Mouse (Mus musculus): ENCODE measurements around the gene Il12a.
A peak's percentile ranks its signal among the peaks of the same experiment; 100 is the strongest.

Il12a gene

DNA sequence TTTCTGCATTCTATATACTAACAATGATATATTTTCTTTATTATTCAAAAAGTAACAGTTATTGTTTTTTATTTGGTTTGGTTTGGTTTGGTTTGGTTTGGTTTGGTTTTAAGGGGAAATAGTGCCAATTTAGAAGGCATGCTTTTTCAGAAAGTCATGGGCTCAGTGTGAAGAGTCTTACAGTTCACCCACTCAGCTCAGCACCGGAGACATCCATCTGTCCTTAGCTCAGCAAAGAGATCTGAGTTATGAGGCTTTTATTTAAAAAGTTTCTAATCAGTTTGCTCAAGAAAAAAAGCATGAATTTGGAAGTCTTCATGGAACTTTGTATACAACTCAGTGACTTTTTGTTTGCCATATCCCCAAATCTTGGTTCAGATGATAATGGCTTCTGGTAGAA, 6.2 kb upstream of the Il12a start:
- no peak for DNase-seq (ENCODE audit: low read depth, low spot score)

DNA sequence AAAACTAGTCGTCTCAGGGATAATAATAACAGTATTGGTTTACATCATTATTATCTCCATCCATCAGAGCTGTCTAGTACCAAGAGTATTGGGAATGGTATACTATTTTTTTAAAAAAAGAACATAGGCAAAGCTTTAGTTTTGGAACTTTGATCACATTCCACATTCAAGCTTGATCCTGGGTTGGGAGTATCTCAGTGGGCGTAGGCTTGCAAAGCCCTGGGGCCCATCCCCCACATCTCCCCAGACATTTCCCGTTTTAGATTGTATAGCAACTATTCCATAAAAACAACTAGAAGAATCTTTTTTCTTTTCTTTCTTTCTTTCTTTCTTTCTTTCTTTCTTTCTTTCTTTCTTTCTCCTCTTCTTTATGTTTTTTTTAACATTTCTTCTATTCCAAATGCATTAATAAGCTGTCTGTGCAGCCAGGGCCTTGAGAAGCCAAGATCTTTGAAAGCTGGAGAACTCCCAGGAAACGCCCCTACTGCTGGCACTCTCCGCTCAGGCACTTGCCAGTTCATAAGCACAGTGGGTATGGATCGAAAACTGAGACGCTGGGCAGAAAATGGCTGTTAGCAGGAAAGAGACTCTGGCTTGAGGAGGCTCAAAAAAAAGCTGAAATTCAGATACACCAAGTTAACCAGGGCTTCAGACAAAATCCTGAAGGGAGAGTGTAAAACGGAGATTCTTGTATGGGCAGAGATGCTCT, 3.4 kb upstream of the Il12a start:
- no peak for DNase-seq (ENCODE audit: low read depth, low spot score)

DNA sequence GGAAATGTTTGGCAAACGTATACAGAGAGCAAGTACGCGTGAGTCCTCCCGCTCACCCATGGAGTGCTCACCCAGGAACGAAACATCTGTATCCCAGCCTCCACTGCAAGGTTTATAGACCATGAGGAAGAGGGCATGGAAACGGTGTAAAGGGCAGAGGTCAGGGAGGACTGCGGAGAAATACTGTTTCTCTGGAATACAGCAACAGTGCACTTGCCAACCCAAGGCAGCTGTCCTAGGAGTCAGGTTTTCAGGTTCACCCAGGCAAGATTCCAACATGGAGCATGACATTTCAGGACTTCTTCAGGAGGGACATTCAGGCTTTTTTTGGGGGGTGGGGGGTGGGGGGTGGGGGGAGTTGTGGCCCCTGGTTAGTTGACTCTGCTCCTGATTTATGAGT, 1.1 kb upstream of the Il12a start:
- DNase-seq (ENCODE audit: low read depth, low spot score), result no peak

DNA sequence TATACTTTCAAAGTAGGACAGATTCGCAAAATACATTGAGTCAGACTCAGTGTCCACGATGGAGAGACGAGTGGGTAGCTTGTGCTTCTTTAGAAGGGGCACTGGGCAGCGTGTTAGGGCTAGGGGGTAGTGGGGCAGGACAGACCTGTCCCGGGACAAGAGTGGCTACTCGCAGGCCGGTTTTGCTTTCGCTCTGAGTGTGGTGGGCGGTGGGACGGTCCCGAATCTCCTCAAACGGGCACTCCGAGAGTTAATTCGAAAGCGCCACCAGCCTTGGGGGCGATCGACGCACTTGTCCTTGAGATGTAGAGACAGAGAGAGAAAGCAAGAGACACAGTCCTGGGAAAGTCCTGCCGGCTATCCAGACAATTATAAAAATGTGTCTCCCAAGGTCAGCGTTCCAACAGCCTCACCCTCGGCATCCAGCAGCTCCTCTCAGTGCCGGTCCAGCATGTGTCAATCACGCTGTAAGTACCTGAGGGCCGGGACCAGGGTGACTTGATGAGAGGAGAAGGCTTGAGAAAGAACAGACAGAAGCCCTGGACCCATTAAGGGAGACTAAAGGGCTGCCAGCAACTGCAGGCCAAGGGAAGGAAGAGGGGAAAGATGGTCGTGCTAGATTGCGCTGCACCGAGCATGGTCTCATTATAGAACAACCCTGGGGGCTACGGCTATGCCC, 795 bp downstream of the Il12a start:
- no peak for DNase-seq (ENCODE audit: low read depth, low spot score)

DNA sequence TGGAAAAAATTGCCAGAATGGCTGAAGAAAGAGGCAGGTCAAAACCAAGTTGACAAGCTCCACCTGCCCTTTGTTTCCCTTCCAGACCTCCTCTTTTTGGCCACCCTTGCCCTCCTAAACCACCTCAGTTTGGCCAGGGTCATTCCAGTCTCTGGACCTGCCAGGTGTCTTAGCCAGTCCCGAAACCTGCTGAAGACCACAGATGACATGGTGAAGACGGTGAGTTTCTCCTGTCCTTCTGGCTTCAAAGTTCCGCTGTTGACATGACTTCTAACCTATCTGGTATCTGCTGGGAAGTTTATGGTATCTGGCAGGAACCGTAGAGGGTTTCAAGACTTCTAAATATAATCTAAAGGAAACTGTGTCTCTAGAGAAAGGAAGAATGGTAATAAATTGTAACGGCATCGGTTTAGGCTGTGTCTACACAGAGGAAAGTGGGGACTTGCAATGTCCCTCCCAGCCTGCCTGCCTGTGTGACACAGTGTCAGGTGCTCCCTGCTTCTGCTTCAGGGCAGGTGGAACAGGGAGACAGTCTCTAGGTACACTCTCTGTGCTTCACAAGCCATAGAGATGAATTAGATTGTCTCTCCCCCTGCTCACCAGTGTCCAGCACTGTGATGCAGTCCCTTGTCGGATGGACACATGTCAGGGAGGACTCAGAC, 1.6 kb downstream of the Il12a start:
- no peak for DNase-seq (ENCODE audit: low read depth, low spot score)

DNA sequence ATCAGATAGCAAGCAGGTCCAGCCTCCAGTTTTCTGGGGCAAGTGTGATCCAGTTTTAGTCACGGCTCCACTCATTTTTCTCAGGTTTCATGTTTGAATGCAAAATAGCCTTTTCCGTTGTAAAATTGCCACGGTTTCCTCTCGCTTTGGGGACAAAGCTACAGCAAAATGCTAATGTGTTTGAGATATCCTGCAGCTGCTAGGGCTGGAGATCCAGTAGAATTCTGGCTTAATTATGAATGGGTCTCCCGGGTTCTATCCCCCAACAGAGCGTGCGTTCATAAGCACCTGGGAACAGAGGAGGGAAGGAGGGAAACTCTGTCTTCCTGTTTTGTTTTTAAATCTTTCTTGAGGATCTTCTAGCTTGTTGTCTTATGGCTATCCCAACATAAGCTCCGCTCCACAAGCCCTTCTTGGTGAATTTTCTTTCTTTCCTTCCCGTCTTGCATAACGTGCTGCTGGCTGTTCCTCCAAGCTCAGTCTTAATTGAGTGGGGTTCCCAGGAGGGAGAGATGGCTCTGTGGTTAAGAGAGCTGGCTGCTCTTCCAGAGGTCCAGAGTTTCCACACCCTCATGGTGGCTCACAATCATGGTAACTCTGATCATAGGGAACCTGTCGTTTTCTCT, 2.3 kb downstream of the Il12a start:
- DNase-seq (ENCODE audit: low read depth, low spot score), result no peak

DNA sequence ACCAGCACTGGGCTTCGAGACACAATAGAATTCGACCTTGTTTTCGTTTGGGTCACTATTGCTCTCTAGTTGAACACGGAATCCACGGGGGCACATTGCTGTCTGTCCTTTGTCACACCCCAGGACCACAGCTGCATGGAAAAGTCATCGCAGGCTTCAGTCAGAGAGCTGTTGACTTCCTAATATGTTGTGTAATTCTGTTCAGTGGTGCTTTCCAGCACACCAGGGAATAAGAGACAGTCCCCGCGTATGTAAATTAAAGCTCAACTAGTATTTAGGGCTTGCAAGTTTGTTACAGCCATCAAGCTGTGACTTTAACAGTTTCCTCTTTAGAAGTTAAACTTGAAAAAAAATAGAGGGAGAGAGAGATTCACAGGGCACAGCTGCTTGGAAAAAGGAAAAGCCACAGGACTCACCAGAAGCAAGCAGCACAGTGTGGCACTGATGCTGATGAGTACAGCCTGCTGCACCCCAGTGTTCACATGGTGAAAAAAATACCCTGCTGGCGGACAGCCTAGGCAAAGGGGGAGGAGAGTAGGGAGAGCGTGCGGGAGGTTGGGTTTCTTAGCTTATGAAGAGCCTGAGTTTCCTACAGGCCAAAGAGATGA, 3.1 kb downstream of the Il12a start:
- DNase-seq (ENCODE audit: low read depth, low spot score), result peak; percentile 32

DNA sequence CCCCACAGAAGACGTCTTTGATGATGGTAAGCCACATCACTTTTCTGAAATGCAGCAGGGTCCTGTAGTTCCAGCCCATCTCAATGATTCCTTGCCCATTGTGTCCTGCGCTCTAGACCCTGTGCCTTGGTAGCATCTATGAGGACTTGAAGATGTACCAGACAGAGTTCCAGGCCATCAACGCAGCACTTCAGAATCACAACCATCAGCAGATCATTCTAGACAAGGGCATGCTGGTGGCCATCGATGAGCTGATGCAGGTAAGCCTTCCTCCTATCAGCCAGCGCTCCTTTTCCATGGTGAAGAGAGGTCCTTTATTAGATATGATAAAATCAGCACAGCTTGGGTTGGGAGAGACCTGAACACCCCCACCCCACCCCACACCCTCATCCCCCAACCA, 4.9 kb downstream of the Il12a start:
- DNase-seq (ENCODE audit: low read depth, low spot score), result no peak

DNA sequence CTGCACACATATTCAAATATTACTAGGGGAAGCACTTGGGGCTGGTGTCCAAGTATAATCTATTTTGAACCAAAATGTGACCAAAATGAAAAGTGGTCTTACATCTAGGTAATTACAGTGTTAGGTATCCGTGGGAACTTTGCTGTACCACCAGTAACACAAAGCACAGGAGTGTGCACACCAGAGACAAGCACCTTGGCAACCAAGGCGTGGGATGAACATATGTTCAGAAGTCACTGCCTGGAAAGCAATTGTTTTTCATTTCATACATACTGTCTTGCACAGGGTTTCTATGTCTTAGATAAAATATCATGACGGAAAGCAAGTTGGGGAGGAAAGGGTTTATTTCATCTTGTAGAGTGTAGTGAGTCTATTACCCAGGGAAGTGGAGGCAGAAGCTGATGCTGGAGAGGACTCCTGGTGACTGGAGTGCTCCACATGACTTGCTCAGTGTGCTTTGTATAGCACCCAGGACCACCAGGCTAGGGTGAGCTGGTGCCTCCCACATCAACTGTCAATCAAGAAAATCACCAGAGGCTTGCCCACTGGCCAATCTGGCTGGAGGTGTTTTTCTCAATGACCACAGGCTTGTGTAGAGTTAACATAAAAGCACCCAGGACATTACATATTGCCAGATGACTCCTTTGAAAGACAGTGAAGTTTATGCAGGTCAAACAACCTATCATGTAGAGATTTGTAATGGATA, 6.2 kb downstream of the Il12a start:
- DNase-seq (ENCODE audit: low read depth, low spot score), result no peak

DNA sequence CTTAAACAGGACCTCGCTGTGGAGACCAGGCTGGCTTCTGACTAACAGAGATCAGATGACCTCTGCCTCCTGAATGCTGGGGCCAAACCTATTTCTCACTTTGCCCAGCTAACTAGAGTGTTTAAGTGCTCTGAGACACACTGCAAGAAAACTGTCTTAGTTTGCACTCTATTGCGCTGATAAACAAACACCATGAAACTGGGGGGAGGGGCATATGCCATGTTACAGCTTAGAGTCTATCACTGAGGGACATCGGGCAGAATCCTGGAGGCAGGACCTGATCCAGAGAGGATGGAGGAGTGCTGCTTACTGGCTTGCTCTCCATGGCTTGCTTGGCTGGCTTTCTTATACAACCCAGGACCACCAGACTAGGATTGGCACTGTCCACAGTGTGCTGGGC, 8.2 kb downstream of the Il12a start:
- DNase-seq (ENCODE audit: low read depth, low spot score), result no peak

DNA sequence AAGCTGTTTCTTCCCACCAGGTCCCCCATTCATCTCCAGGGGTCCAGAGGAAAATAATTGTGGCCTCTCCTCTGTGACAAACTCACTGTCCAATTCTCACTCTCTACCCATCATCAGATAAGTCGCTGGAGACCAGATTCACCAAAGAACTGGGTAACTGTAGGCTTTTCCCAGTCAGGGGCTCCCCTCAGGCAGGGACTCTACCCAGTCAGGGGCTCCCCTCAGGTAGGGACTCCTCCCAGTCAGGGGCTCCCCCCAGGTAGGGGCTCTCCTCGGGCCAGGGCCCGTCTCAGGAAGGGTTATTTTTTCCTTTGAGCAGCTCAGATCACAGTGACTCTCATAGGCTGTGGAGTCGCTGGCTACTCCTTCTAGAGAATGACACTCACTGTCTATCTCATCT, 9.6 kb downstream of the Il12a start:
- no peak for DNase-seq (ENCODE audit: low read depth, low spot score)

DNA sequence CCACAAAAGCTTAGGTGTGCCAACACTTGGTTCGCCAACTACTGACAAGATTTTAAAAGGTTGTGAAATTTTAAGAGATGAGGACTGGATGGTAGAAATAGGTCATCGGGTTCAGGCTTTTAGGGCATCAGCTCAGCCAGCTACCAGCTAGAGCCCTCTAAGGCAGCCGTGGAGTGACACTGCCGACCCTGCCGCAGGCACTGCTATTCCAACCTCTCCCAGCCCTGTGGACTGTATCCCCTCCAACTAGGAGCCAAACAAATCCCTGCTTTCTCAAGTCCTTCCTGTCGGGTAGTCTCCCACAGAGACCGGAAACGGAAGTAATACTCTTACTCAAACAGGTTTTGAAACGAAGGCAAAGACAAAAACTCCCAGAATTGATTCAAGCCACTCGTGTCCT, 15.9 kb downstream of the Il12a start:
- no peak for DNase-seq (ENCODE audit: low read depth, low spot score)

DNA sequence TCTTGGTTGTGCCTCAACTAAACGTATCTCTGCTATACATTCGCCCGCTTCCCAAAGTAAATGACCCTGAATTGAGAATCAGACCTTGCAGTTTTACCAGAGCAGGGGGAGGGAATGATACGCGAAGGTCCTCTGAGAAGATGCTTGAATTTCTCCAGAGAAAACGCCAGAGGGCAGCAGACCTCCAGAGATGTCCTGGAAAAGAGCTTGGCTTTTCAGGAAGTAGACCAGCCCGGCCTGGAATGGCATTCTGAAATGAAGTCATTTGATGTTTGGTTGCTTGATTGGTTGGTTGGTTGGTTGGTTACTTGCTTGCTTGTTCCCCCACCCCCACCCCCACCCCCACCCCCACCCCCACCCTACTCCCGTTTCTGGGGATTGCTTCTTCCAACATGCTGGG, 17.8 kb downstream of the Il12a start:
- peak; percentile 80 for DNase-seq (ENCODE audit: low read depth, low spot score)

DNA sequence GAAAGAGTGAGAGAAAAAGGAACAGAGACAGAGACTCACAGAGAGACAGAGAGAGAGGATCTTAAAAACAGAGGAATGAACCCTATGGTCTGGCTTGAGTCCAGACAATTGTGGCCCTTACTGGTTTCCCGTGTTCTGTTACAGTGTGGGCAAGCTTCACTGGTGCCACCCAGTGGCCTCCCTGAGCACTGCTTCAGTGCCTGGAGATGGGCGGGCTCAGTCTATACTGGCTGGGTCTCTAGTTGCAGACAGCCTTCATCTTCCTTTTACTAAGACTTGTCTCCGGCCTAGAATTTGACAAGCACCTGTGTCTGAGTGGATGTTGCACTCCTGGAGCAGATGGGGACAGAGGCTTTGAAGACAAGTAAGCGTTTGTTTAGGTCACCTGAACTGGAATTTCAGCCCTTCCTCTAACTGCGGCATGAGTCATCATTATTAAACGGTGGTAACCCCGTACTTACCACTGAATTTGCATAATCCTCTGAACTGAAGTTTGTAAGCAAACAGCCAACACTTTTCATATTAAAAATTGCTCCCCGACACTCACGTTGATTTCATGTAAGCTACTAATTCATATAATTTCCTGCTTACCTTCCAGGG, 18.9 kb downstream of the Il12a start:
- peak; percentile 87 for DNase-seq (ENCODE audit: low read depth, low spot score)

DNA sequence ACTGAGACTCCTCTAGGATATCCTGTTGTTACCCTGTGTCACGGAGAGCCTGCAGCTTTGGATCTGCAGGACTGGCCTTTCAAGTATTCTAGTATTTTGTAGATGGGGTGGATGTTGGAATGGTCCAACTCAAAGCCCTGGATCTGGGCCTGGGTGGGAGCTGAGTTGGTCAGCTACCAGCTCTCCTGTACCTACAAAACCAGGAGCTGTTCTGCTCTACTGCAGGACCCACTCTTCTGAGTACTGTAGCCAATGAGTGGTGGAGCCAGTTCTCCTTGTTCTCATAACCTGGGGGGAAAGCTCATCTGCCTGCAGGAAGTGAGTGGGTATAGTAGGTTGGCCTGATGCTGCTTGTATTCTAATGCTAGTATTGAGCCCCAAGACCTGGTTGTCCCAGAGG, 20.0 kb downstream of the Il12a start:
- DNase-seq (ENCODE audit: low read depth, low spot score), result no peak

DNA sequence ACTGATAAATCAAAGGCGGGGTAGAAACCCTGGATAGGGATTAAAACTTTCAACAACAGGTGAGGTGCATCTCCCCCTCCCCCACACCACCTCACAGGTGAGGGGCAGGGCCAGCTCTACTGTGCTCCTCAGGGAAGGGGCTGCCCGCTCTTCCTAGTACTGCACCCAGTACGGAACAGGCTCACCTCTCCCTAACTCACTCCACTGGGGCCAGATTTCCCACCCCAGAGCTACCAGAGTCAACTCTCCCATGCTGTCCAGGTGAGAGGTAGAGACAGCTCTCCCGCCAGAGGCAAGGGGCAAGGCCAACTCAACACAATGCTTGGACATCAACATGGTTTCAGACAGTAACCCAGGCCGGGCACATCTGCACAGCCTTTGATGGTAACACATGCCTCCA, 21.1 kb downstream of the Il12a start:
- DNase-seq (ENCODE audit: low read depth, low spot score), result no peak

DNA sequence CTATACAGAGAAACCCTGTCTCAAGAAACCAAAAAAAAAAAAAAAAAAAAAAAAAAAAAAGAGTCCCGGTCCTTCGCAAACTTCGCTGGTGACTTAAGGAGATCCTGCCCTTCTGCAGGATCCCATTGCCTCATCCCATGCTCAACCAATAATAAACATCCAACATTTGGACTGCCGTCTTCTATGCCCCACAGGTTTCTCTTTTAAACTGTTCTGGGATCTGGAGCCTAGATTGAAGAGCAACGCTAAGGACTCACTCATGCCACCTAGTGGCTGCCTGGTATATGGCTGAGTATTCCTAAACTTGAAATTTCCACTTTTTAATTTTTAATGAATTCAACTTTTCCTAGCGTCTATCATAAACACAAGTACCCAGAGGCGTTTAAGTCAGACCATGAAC, 23.1 kb downstream of the Il12a start:
- DNase-seq (ENCODE audit: low read depth, low spot score), result peak; percentile 72

DNA sequence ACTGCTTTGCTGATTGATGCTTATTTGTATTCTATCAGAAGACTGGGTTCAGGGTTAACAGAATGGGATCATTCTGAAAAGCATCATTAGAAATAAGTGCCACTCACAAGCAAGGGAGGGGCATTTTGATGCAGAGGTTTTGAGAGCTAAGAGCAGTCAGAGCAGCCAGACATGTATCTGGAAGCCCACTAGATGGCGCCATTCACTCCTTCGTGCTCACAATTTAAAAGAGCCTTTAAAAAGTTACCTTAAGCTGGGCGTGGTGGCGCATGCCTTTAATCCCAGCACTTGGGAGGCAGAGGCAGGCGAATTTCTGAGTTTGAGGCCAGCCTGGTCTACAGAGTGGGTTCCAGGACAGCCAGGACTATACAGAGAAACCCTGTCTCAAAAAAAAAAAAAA, 26.9 kb downstream of the Il12a start:
- DNase-seq (ENCODE audit: low read depth, low spot score), result peak; percentile 87

DNA sequence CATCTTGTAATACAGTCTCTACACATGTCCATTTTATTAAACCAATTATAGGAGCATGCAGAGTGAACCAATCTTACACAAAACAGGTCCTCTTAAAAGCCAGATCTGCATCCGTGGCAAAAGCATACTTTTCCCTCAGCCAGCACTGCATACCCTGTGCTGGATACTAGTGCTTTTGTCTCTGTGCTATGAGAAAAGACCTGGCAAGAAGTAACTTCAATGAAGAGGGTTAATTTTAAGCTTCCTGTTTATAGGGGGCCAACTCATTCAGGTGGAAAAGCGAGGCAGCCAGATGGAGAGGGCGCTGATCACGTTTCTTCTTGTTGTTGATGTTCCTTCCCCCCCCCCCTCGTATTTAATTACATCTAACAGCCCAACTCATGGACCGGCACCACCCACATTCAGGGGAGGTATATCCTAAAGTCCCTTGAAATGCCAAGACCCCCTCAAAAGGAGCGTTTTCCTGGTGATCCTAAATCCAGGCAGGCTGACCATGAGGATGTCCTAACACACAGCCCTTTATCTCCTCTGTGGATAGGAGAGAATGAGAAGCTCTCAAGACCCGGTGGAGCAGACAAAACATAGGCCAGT, 28.9 kb downstream of the Il12a start:
- no peak for DNase-seq (ENCODE audit: low read depth, low spot score)

DNA sequence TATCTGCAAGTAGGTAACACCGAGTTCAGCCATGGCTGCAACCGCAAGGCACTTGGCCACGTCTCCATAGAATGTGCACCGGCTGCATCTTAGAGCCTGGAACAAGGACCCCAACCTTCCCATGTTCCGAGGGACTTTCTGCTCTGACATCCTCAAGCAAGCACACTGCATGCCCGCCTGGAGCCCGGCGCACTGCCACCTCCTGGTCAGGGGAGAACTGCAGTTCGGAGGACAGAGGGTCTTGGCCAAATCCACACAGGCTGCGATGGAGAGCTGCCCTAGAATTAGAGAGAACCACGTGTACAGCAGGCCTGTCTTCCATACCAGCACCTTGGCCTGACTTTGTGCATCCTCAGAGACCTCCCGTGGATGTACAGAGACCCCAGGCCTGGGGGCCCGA, 29.8 kb downstream of the Il12a start:
- DNase-seq (ENCODE audit: low read depth, low spot score), result peak; percentile 80

DNA sequence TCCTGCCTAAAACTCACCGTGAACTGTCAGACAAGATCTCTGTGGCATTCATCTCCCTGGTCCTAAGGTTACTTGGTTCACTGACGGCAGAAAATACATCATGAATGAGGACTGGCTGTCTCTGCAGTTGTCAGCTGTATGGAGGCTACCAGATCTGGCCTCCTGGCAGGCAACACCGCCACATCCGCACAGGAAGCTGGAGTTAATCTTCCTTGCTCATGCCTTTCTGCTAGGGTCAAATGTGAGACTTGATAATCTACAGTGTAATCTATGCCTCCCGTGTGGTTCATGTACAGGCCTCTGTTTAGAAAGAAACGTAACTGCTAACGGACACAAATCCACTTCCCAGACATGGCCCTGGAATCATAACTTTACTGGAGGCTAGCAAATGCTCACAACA, 51.5 kb downstream of the Il12a start:
- no peak for DNase-seq (ENCODE audit: low read depth, low spot score)
